Mouse (Mus musculus) left cerebral cortex, adult 6 months (tissue): Measurements from ENCODE around the gene Zfp69. TPM values are rescaled to one million over a fixed set of nuclear protein-coding genes. Genes with fewer than 3 reads are reported as not detected.

Experiments
- long read RNA-seq, 2 experiments: library from polyadenylated mRNA; unstranded; transcript quantifications; one replicate each; pipeline ENCODE4 v2.0.0; 2019 to 2020
- polyA plus RNA-seq: library from polyadenylated mRNA; unstranded; fragments of <200 nt; fragmentation: Nextera tagmentation; gene quantifications from 2 replicates; pipeline ENCODE4 v1.2.3, GENCODE M21; 2021

The Zfp69 gene
- 1.1 and 1.6 TPM in 2 replicates for polyA plus RNA-seq
- long read RNA-seq, experiment 1, partial matches to known transcripts: 2 of 13 reads
- long read RNA-seq, experiment 1, other reads (novel, unspliced or antisense): 11 of 13 reads
- long read RNA-seq, experiment 2, partial matches to known transcripts: 2 of 9 reads
- long read RNA-seq, experiment 2, other reads (novel, unspliced or antisense): 7 of 9 reads

DNA sequence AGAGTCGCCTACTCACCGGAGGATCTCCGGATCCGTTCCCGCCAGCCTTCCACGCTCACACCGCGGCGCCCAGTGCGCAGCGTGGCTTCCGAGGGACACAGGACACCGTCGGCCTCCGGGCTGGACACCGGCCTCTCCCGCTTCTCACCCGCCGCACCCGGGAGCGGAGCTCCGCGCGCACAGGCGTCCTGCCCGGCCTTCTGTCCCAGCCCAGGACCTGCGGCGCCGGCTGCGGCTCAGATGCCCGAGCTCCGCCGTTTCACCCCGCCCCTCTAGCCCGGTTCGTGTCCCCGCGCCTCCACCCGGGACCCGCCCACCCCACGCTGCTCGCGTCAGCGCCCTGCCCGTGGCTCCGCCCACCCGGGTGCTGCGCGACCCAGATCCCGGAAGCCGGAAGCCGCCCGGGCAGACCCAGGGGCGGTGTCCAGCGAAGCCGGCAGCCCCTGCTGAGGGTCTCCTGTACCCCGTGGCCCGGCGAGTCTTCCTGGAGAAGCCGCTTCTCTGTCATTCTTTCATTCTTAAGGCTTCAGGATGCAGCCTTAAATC lies at the start of gene Zfp69:
TSS of gene Zfp69 (minus strand) at position 272 of the 546 bp plus-strand sequence.

DNA sequence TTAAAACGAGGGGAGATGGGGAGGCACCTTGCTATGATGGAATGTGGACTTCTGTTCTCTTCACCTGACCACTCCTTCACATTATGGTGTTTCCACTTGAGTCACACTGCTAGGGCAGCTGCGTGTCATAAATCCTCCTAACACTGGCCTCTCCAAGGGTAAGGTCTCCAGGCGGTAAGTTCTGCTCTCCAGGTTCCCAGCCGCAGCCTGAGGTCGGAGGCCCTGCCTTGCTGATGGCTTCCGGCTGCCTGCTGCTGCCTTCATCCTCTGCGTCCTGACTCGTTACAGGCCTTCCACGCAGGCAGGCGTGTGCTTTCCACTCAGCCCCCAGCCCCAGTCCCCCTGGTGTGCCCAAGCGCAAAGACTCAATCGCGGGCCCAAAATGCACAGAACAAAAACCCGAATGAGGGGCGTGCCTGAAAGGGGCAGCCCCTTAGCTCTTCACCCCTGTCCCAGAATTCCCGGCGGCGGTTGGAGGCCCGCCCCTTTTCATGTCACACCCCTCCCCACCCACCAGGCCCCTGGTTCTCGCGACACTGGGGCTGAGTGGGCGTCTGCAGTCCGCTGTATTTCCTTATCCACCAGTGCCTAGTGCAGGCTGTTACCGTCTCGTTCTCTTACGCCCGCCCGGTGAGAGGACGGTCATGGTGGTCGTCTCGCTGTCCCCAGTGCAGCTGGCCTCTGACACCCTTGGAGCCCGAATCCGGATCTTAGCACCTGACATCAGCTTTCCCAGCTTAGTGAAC lies 26.8 kb downstream of the Zfp69 start, which contains the start of gene Exo5:
TSS of gene Exo5 (minus strand) at position 464 of the 746 bp plus-strand sequence.

Other genes starting within 250 kb of the Zfp69 start
- 1.7 and 1.9 TPM in 2 replicates for gene Kcnq4, start 203.1 kb downstream of the Zfp69 start, polyA plus RNA-seq
- gene Nfyc, start 120.1 kb downstream of the Zfp69 start, polyA plus RNA-seq: 64.9 and 67.5 TPM in 2 replicates
- gene Rims3, start 96.9 kb downstream of the Zfp69 start, polyA plus RNA-seq: 11.3 and 64.4 TPM in 2 replicates
- 9.1 and 9.9 TPM in 2 replicates for gene Exo5, start 26.7 kb downstream of the Zfp69 start, polyA plus RNA-seq
- gene Smap2, start 65.5 kb upstream of the Zfp69 start, polyA plus RNA-seq: 20.0 and 31.0 TPM in 2 replicates
- 4.4 and 5.6 TPM in 2 replicates for gene Col9a2, start 87.7 kb upstream of the Zfp69 start, polyA plus RNA-seq
- gene Zmpste24, start 146.5 kb upstream of the Zfp69 start, polyA plus RNA-seq: 7.7 and 8.6 TPM in 2 replicates
- not detected in 2 replicates for gene Tmco2, start 157.5 kb upstream of the Zfp69 start, polyA plus RNA-seq